Mouse (Mus musculus) MEL (cell line): Measurements from ENCODE around the gene Mmp11. TPM values are rescaled to one million over a fixed set of nuclear protein-coding genes. Genes with fewer than 3 reads are reported as not detected.

ENCODE experiments used
- DNase-seq: peaks from one replicate; pipeline ENCODE4 v3.0.0; 2011; ENCODE audit warnings: low read depth, low spot score
- H3K27ac ChIP-seq: 2 replicates; pipeline ENCODE4 v1.5.1; 2012; ENCODE audit warnings: low read depth, mild to moderate bottlenecking, control low read depth, low read length, moderate library complexity; ENCODE audit not compliant: control insufficient read depth
- H3K27me3 ChIP-seq, 2 experiments: fragments of 150-350 bp in 1 of 2; sonication (generic) in 1 of 2; 2 replicates each; pipeline ENCODE4 v1.6.1; 2012; ENCODE audit warnings: low read length in 2 of 2, mild to moderate bottlenecking in 2 of 2, improper control_type of control experiment in 1 of 2, moderate library complexity in 1 of 2; ENCODE audit not compliant: insufficient read depth in 2 of 2, control insufficient read depth in 1 of 2
- H3K36me3 ChIP-seq, 2 experiments: 2 replicates each; pipeline ENCODE4 v1.6.1; 2012 to 2014; ENCODE audit warnings: low read length in 2 of 2, improper control_type of control experiment in 1 of 2, inconsistent platforms in 1 of 2, mild to moderate bottlenecking in 1 of 2; ENCODE audit not compliant: insufficient read depth in 2 of 2, control insufficient read depth in 1 of 2
- H3K4me1 ChIP-seq, 2 experiments: fragments of 150-350 bp in 1 of 2; sonication (generic) in 1 of 2; 2 replicates each; pipeline ENCODE4 v1.6.1; 2012; ENCODE audit warnings: low read length in 2 of 2, improper control_type of control experiment in 1 of 2, mild to moderate bottlenecking in 1 of 2; ENCODE audit not compliant: insufficient read depth in 2 of 2, control insufficient read depth in 1 of 2
- H3K4me3 ChIP-seq, 2 experiments: fragments of 150-350 bp in 1 of 2; sonication (generic) in 1 of 2; 2 replicates each; pipeline ENCODE4 v1.5.1; 2012; ENCODE audit warnings: low read depth in 2 of 2, low read length in 2 of 2, mild to moderate bottlenecking in 2 of 2, moderate library complexity in 2 of 2, control low read depth in 1 of 2, improper control_type of control experiment in 1 of 2; ENCODE audit not compliant: control insufficient read depth in 1 of 2, insufficient read depth in 1 of 2
- H3K79me2 ChIP-seq: 2 replicates; pipeline ENCODE4 v1.6.1; 2012; ENCODE audit warnings: mild to moderate bottlenecking, low read length, moderate library complexity; ENCODE audit not compliant: control insufficient read depth, poor library complexity, insufficient read depth
- H3K9ac ChIP-seq: 2 replicates; pipeline ENCODE4 v1.6.1; 2012; ENCODE audit warnings: low read depth, mild to moderate bottlenecking, control low read depth, low read length, moderate library complexity; ENCODE audit not compliant: control insufficient read depth, poor library complexity, severe bottlenecking
- H3K9me3 ChIP-seq: fragments of 150-350 bp; sonication (generic); replicated peaks from 2 replicates; pipeline ENCODE4 v1.6.1; 2012; ENCODE audit warnings: mild to moderate bottlenecking, low read length, improper control_type of control experiment, moderate library complexity; ENCODE audit not compliant: insufficient read depth
- BHLHE40 ChIP-seq: IDR thresholded peaks from 2 replicates; pipeline ENCODE4 v1.6.1; 2012; ENCODE audit warnings: low read depth, mild to moderate bottlenecking, inconsistent platforms, low read length, improper control_type of control experiment, borderline replicate concordance
- CHD1 ChIP-seq: IDR thresholded peaks from 2 replicates; pipeline ENCODE4 v1.6.1; 2012; ENCODE audit warnings: low read depth, mild to moderate bottlenecking, inconsistent platforms, low read length, improper control_type of control experiment
- CHD2 ChIP-seq: IDR thresholded peaks from 2 replicates; pipeline ENCODE4 v1.6.1; 2011; ENCODE audit warnings: low read length, improper control_type of control experiment
- CTCF ChIP-seq, 3 experiments: IDR thresholded peaks in 2 of 3; conservative IDR thresholded peaks in 1 of 3; 2 replicates each; pipeline ENCODE4 v1.5.1; 2011 to 2012; ENCODE audit warnings: low read length in 3 of 3, low read depth in 2 of 3, mild to moderate bottlenecking in 2 of 3, improper control_type of control experiment in 1 of 3, inconsistent platforms in 1 of 3, mixed read lengths in 1 of 3, moderate library complexity in 1 of 3; ENCODE audit not compliant: control insufficient read depth in 1 of 3, insufficient read depth in 1 of 3, poor library complexity in 1 of 3, severe bottlenecking in 1 of 3
- ETS1 ChIP-seq: IDR thresholded peaks from 2 replicates; pipeline ENCODE4 v1.6.1; 2012; ENCODE audit warnings: low read depth, mild to moderate bottlenecking, inconsistent platforms, low read length, improper control_type of control experiment, moderate library complexity
- GABPA ChIP-seq: IDR thresholded peaks from 2 replicates; pipeline ENCODE4 v1.6.1; 2012; ENCODE audit warnings: low read depth, mild to moderate bottlenecking, inconsistent platforms, low read length, improper control_type of control experiment, moderate library complexity
- HCFC1 ChIP-seq: IDR thresholded peaks from 2 replicates; pipeline ENCODE4 v1.6.1; 2012; ENCODE audit warnings: low read depth, mild to moderate bottlenecking, inconsistent platforms, low read length, improper control_type of control experiment, moderate library complexity
- KAT2A ChIP-seq: conservative IDR thresholded peaks from 2 replicates; pipeline ENCODE4 v1.6.1; 2012; ENCODE audit warnings: low read depth, low read length, improper control_type of control experiment, inconsistent platforms
- MAFK ChIP-seq: IDR thresholded peaks from 2 replicates; pipeline ENCODE4 v1.6.1; 2011; ENCODE audit warnings: low read depth, mild to moderate bottlenecking, low read length, improper control_type of control experiment, borderline replicate concordance
- MAZ ChIP-seq: IDR thresholded peaks from 2 replicates; pipeline ENCODE4 v1.6.1; 2012; ENCODE audit warnings: low read depth, mild to moderate bottlenecking, inconsistent platforms, low read length, improper control_type of control experiment
- MXI1 ChIP-seq: IDR thresholded peaks from 2 replicates; pipeline ENCODE4 v1.6.1; 2011; ENCODE audit warnings: mild to moderate bottlenecking, low read depth, low read length, improper control_type of control experiment
- MYB ChIP-seq: IDR thresholded peaks from 2 replicates; pipeline ENCODE4 v1.6.1; 2011; ENCODE audit warnings: mild to moderate bottlenecking, low read depth, low read length, improper control_type of control experiment
- NRF1 ChIP-seq: IDR thresholded peaks from 2 replicates; pipeline ENCODE4 v1.6.1; 2014; ENCODE audit warnings: low read depth, mild to moderate bottlenecking, inconsistent platforms, low read length, improper control_type of control experiment, moderate library complexity; ENCODE audit not compliant: poor library complexity, insufficient read depth, severe bottlenecking
- SIN3A ChIP-seq: IDR thresholded peaks from 2 replicates; pipeline ENCODE4 v1.6.1; 2012; ENCODE audit warnings: low read length, improper control_type of control experiment, inconsistent platforms
- SMC3 ChIP-seq: IDR thresholded peaks from 2 replicates; pipeline ENCODE4 v1.6.1; 2011; ENCODE audit warnings: low read depth, low read length, improper control_type of control experiment
- UBTF ChIP-seq: IDR thresholded peaks from 2 replicates; pipeline ENCODE4 v1.6.1; 2012; ENCODE audit warnings: low read depth, mild to moderate bottlenecking, inconsistent platforms, low read length, improper control_type of control experiment, moderate library complexity, borderline replicate concordance; ENCODE audit not compliant: insufficient read depth
- USF1 ChIP-seq: IDR thresholded peaks from 2 replicates; pipeline ENCODE4 v1.6.1; 2014; ENCODE audit warnings: low read depth, mild to moderate bottlenecking, inconsistent platforms, low read length, improper control_type of control experiment, moderate library complexity
- USF2 ChIP-seq, 2 experiments: IDR thresholded peaks; 2 replicates each; pipeline ENCODE4 v1.6.1; 2011 to 2012; ENCODE audit warnings: improper control_type of control experiment in 2 of 2, low read length in 2 of 2, borderline replicate concordance in 1 of 2, inconsistent platforms in 1 of 2, low read depth in 1 of 2, mild to moderate bottlenecking in 1 of 2; ENCODE audit not compliant: insufficient read depth in 1 of 2
- ZKSCAN1 ChIP-seq: IDR thresholded peaks from 2 replicates; pipeline ENCODE4 v1.6.1; 2012; ENCODE audit warnings: low read depth, mild to moderate bottlenecking, inconsistent platforms, low read length, improper control_type of control experiment, moderate library complexity
- ZNF384 ChIP-seq: IDR thresholded peaks from 2 replicates; pipeline ENCODE4 v1.6.1; 2012; ENCODE audit warnings: low read depth, mild to moderate bottlenecking, inconsistent platforms, low read length, improper control_type of control experiment
- polyA plus RNA-seq, 2 experiments: library from polyadenylated mRNA; stranded (reverse) in 1 of 2; unstranded in 1 of 2; fragments of >175 nt in 1 of 2; fragments of >200 nt in 1 of 2; gene quantifications; 2 replicates each; pipeline versions ENCODE4 v1.2.1 to v1.2.4; 2012; ENCODE audit warnings: low replicate concordance in 2 of 2, low read depth in 1 of 2; ENCODE audit not compliant: insufficient read length in 2 of 2, insufficient read depth in 1 of 2, missing spikeins in 1 of 2
- total RNA-seq: library from RNA; depleted of rRNA; stranded (reverse); fragments of 300-350 nt; gene quantifications from 2 replicates; pipeline ENCODE4 v1.2.3, GENCODE M21; 2012

The Mmp11 gene
- total and polyA plus RNA-seq, 3 experiments, result 1.3 to 5.9 TPM; not detected in 1

DNA sequence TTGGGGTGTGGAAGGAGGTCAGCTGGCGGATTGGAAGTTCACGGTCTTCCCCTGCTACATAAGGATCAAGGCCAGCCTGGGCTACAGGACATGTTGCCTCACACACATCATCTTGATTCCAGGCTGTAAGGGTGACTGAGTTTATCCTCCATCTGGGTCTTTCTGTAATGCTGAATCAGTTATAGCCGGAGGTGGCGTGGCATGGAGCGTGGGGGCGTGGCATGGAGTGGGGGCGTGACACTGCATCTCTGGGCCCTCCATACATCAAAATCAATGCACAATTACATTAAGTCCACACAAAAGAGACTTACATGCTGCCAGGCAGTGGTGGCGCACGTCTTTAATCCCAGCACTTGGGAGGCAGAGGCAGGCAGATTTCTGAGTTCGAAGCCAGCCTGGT, 55.9 kb downstream of the Mmp11 start:
- no peak for DNase-seq
- no peaks in the 10 kb centered on the region for H3K36me3 ChIP-seq
- TF ChIP-seq NRF1 (no peak), USF2 (IDR thresholded peaks at IDR 0.05; ENCODE audit: borderline replicate concordance in 1 of 2, insufficient read depth in 1 of 2, low read depth in 1 of 2, low read length in 2 of 2) (no peak), CHD2 (no peak)
- TF ChIP-seq, all 39 proteins: peak for 0
- Histone ChIP-seq H3K4me1 (no peaks in the 10 kb centered on the region), H3K27me3 (no peaks in the 10 kb centered on the region; a peak in 1 of 4 replicates), H3K4me3 (no peak overlapping the region), H3K9me3 (no peaks in the 10 kb centered on the region), H3K9ac (no peak overlapping the region), H3K27ac (no peak overlapping the region), H3K79me2 (no peaks in the 10 kb centered on the region)

DNA sequence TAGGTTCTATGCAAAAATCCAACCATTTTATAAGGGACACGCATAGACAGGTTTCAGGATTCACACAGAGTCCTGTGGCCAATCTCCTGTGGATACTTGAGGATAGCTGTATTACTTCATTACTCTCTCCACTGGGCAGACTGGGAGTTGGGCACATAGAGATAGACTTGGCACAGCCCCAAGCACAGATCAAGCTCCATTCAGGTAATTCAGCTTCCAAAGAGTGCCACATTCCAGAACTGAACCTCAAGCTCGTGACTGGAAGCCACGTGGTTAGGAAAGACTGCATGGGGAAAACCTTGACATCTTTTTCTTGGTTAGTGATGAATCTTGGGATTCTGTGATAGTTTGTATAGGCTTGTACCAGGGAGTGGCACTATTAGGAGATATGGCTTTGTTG, 57.5 kb downstream of the Mmp11 start:
- TF ChIP-seq MXI1, result no peak
- no peak for TF ChIP-seq ETS1
- TF ChIP-seq ZNF384, result no peak
- no peak for TF ChIP-seq SMC3
- no peak for TF ChIP-seq CHD1
- no peak for TF ChIP-seq HCFC1
- TF ChIP-seq ZKSCAN1, result no peak
- no peak for TF ChIP-seq USF1
- no peak for TF ChIP-seq UBTF
- TF ChIP-seq SIN3A, result no peak
- no peak for TF ChIP-seq KAT2A
- TF ChIP-seq MYB, result no peak
- TF ChIP-seq MAZ, result no peak
- no peak for TF ChIP-seq USF2 (IDR thresholded peaks at IDR 0.05; ENCODE audit: borderline replicate concordance in 1 of 2, insufficient read depth in 1 of 2, low read depth in 1 of 2, low read length in 2 of 2)
- TF ChIP-seq BHLHE40, result no peak
- no peak for TF ChIP-seq GABPA
- TF ChIP-seq MAFK, result no peak
- no peak for TF ChIP-seq CTCF (IDR thresholded peaks at IDR 0.05 in 2 of 3, conservative IDR thresholded peaks at IDR 0.05 in 1 of 3; ENCODE audit: control insufficient read depth in 1 of 3, insufficient read depth in 1 of 3, low read depth in 2 of 3, low read length in 3 of 3, poor library complexity in 1 of 3, severe bottlenecking in 1 of 3)

More for the DNA sequence above, 57.5 kb downstream of the Mmp11 start:
- Histone ChIP-seq H3K9ac (no peak overlapping the region), H3K27ac (no peak overlapping the region), H3K9me3 (no peaks in the 10 kb centered on the region), H3K27me3 (no peaks in the 10 kb centered on the region; a peak in 1 of 4 replicates), H3K4me1 (no peaks in the 10 kb centered on the region), H3K4me3 (no peak overlapping the region), H3K36me3 (no peaks in the 10 kb centered on the region), H3K79me2 (no peaks in the 10 kb centered on the region)
- DNase-seq, result no peak
